Mouse (Mus musculus) gastrocnemius, postnatal 14 days (tissue): Measurements from ENCODE around the gene Tulp1. TPM values are rescaled to one million over a fixed set of nuclear protein-coding genes. Genes with fewer than 3 reads are reported as not detected.
A peak's percentile ranks its signal among the peaks of the same experiment; 100 is the strongest.
"Not testable (repeated sequence)": the region's sequence is repeated elsewhere in the genome, so short reads cannot be mapped to it uniquely, and the experiment has no call there.

Experiments used
- DNase-seq: peaks from one replicate; pipeline ENCODE4 v3.0.0; 2021; ENCODE audit warnings: mixed read lengths
- intact Hi-C: fragments of 180-260 bp; cut with DNase I; formaldehyde crosslinking; loops from one replicate; pipeline ENCODE4 v1.15.1; 2025; ENCODE audit warnings: low total_unique reads
- total RNA-seq, 2 experiments: library from RNA; stranded (reverse); gene quantifications; 2 replicates each; pipeline ENCODE4 v1.2.3; 2021

Gene Tulp1
- total RNA-seq, 2 experiments from 2014 or later, result not detected

DNA sequence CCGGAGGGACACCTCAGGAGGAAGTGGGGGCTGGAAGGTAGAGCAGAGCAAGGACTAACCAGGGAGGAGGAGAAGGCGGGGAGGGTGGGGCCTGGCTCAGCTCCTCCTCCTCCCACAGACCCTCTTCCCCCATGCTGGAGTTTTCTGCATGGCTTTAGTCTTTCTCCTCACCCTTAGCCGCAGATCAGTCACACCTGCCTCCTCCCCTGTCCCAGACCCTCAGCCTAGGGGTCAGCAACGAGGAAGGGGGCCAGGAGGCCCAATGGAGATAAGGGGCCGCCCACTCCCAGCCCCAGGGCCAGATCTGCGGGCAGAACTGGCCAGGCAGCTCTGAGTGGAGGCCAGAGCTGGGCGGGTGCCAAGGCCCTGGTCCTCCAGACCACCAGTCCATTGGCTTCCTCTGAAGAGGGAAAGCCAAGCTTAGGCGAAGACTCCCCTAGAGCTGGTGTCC lies 19.7 kb downstream of the Tulp1 start:
- intact Hi-C loops, result no loop called here

GRCm38 (mm10) chr17:28344670-28345069 lies 20.4 kb downstream of the Tulp1 start:
- DNase-seq, result no peak
- intact Hi-C loops, result no loop called here

More for the DNA sequence above, 19.7 kb downstream of the Tulp1 start:
- no peak for DNase-seq

DNA sequence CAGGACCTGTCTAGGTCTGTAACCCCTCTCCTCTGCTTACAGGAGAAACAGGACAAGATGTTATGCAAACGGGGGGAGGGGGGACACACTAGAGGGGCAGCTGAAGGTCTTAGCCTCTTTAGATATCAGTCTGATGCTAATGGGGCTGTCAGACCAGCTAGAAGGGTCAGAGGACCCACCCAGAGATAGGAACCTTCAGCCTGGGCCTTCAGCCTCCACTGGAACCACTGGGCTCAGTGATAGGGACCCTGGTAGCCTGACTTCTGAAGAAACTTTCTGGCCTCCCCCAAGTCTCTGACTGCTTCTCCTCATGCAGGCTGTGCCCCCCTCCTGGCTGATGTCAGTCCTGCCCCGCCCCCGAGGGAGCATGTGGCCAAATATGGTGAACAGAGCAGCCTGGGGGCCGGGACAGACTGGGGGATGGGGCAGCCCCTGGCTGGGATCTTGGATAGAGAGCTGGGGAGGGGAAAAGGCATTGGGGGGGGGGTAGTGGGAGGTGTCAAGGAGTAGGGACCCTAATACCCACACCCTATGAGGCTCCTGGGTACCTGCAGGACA lies 20.9 kb downstream of the Tulp1 start:
- DNase-seq, result no peak
- intact Hi-C loops, result no loop called here

DNA sequence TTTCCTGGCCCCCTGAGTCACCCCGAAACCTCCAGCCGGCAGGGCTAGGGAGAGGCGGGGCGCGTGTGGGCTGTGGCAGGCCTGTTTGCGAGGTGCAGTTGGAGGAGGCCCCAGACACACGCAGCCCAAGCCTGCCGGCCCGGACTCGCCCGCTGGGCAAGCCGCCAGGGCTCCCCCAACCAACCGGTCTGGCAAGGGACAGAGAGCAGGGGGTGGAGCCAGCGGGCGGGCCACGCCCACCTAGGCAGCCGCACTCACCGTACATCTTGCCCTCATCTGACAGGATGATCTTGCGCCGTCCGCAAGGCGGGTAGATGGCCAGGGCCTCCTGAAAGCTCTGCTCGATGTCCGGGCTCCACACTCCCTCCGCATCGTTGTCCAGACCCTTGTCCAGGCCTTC lies 23.9 kb downstream of the Tulp1 start:
- peak; percentile 85 for DNase-seq
- intact Hi-C loops, result no loop called here

- DNase-seq, result no peak
- intact Hi-C loops, result no loop called here
Measured at GRCm38 (mm10) chr17:28340578-28340977, 24.4 kb downstream of the Tulp1 start.

GRCm38 (mm10) chr17:28337547-28337946 lies 27.5 kb downstream of the Tulp1 start:
- DNase-seq, result no peak
- intact Hi-C loops, result no loop called here

DNA sequence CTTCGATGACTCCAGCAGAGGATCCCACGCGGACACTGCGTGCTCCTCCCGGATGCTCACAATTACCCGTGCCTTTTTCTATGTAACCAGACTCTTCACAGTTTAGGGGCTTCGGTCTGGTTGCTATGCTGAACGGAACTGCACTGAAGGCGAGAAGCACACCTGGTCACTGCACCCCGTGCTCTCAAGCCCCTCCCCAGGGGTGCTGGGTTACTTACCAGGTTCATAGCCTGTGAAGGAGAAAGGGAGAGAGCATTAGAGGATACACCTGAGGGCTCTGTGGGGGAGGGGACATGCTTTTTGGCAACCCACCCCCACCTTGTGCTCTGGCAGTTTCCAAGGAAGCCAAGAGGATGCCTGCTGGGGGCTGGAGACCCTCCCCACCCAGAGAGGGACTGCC lies 29.8 kb downstream of the Tulp1 start:
- intact Hi-C loops, result no loop called here
- no peak for DNase-seq

- peak; percentile 30 for DNase-seq
- intact Hi-C loops, result no loop called here
Measured at GRCm38 (mm10) chr17:28332915-28333546, 32.0 kb downstream of the Tulp1 start.

DNA sequence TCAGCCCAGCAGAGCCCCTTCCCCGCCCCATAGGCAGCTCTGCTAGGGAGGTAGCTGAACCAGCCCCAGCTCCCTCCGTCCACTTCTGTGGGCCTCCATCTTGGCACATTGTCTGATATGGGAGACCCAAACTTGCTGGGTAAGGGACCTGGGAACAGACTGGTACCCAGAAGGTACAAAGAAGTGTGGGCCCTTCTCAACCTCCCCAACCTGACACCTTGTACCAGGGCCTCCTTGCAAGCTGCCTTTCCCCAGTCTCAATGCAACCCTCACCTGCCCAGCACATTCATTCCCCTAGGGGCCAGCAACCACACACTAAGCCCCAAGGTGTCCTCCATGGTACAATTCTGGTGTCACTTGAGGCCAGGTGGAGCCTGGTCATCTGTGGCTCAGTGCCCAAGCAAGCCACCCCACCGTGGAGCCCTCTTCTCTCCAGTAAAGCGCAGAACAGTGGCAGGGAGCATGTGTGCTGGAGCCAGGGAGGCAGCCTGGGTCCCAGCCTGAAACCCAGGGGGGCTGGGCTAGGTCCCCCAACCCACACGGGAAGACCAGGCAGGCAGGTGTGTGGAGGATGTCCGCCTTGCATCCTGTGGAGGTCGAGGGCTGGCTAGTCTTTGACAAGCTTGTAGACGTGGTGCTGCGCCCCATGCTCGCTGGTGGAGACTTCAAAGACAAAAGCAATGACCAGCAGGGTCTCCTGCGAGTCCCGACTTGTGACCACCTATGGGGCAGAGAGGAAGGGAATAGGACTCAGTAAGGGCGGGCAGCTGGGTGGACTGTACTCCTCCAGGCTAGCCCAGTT lies 32.7 kb downstream of the Tulp1 start:
- intact Hi-C loops, result no loop called here

GRCm38 (mm10) chr17:28331241-28332112 lies 33.5 kb downstream of the Tulp1 start:
- intact Hi-C loops, result no loop called here
- no peak for DNase-seq

More for the DNA sequence above, 32.7 kb downstream of the Tulp1 start:
- DNase-seq, result no peak

- intact Hi-C loops, DNase-seq: not testable (repeated sequence)
Measured at GRCm38 (mm10) chr17:28330590-28330989, 34.4 kb downstream of the Tulp1 start.

DNA sequence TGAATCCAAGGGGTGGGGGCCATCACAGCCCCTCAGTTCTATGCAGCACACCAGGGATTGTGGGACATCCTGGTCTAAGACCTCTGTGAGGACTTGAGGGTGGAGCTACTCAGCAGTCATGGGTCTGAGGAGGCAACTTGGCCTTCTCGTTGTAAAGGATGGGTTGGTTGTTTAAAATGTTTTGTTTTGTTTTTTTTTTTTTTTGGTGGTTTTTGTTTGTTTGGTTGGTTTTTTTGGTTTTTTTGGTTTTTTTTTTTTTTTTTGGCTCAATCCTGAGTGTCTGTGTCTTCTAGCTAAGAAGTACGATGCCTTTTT lies 34.8 kb downstream of the Tulp1 start:
- intact Hi-C loops, result no loop called here
- no peak for DNase-seq

DNA sequence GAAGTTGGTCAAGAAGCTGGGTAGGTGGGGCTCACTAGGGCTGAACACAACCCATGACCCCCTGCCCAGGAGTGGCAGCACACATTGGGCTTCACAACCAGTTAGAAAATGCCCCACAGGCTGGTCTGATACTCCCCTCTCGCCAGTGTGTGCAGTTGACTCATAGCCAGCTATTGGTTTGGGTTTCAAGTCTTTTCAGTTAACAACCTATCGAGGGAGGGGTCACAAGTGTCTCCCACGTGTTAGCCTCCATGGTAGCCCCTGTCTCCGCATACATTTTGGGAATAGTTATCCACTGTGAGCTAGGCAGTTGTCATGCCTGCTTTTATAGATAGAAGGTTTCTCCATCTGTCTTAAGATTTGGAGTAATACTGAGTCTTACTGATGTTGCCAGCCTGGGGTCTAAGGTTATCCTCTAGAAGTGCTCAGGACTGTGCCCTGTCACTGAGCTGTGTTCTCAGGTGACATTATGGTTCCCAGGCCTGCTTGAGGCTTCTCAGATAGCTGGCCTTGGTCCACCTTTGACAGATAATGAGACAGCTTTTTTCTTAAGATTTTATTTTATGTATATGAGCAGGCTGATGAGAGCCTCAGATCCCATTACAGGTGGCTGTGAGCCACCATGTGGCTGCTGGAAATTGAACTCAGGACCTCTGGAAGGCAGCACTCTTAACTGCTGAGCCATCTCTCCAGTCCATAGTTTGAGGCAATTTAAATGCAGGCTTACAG lies 35.4 kb downstream of the Tulp1 start:
- DNase-seq, result no peak
- intact Hi-C loops, result no loop called here

- DNase-seq, result peak; percentile 32
- intact Hi-C loops, result no loop called here
Measured at GRCm38 (mm10) chr17:28328946-28329345, 36.1 kb downstream of the Tulp1 start.

- intact Hi-C loops, result no loop called here
- peak; percentile 98 for DNase-seq
Measured at GRCm38 (mm10) chr17:28328366-28328928, 36.6 kb downstream of the Tulp1 start, which contains the start of gene Rpl10a. Gene Rpl10a, plus strand, starts transcription at chr17:28328471.

- DNase-seq, result no peak
- intact Hi-C loops, result no loop called here
Measured at GRCm38 (mm10) chr17:28327673-28328325, 37.2 kb downstream of the Tulp1 start.

DNA sequence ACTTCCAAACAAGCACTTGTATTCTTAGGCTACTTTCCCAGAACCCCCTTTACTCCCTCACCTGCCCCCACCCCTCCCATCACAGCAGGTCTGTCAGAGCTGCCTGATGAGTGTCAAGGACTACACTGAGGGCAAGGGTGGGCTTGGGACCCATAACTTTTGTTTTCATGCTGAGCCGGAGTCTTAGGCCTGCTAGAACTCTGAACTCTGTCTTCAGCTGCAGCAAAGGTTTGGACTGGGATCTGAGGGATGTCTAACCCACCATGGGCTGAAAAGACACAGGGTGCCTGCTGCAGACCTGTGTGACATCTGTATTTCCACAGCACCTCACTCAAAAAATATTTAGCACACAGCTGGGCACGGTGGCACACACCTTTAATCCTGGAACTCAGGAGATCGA lies 38.1 kb downstream of the Tulp1 start:
- DNase-seq, result no peak
- intact Hi-C loops, result no loop called here

DNA sequence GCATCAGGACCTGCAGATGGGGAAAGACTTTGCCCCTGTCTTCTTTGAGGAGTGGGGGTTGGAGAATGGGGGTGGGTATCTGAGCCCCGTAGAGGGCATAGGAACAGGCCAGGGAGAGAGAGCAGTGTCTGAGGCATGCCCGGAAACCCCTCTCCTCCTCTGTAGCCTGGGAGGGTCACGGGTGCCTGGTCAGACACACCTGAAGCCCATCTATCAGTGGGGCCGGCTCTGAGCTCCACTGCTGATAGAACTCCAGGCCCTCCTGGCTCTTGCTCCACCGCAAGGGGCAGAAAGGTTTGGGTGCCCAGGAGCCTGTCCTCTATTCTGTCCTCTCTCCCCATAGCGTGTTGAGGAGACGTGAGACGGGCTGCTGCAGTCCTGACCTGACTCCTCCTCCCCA lies 39.3 kb downstream of the Tulp1 start:
- no peak for DNase-seq
- intact Hi-C loops, result no loop called here
